Mouse (Mus musculus) CH12.LX (cell line): ENCODE results near the gene Parp9. TPM values are rescaled to one million over a fixed set of nuclear protein-coding genes. Genes with fewer than 3 reads are reported as not detected.

Experiments
- DNase-seq: peaks from one replicate; pipeline ENCODE4 v3.0.0-alpha.2; 2013; ENCODE audit errors: extremely low read depth
- H3K27ac ChIP-seq: 2 replicates; pipeline ENCODE4 v1.5.1; 2012; ENCODE audit warnings: low read depth, mild to moderate bottlenecking, control low read depth, moderate library complexity; ENCODE audit not compliant: insufficient read depth
- H3K27me3 ChIP-seq: replicated peaks from 2 replicates; pipeline ENCODE3; 2012; ENCODE audit warnings: inconsistent platforms
- H3K36me3 ChIP-seq, 2 experiments: replicated peaks in 1 of 2; 2 replicates each; pipeline versions ENCODE3 to v1.6.1; 2012; ENCODE audit warnings: inconsistent platforms in 1 of 2, low read length in 1 of 2, mild to moderate bottlenecking in 1 of 2, mixed read lengths in 1 of 2, moderate library complexity in 1 of 2; ENCODE audit not compliant: control insufficient read depth in 1 of 2, insufficient read depth in 1 of 2
- H3K4me1 ChIP-seq, 2 experiments: 2 replicates each; pipeline ENCODE4 v1.6.1; 2012; ENCODE audit warnings: inconsistent platforms in 1 of 2, moderate library complexity in 1 of 2; ENCODE audit not compliant: insufficient read depth in 2 of 2, control insufficient read depth in 1 of 2
- H3K4me2 ChIP-seq: 2 replicates; pipeline ENCODE4 v1.6.1; 2012; ENCODE audit warnings: low read depth, mild to moderate bottlenecking, control low read depth; ENCODE audit not compliant: poor library complexity, insufficient read depth, severe bottlenecking
- H3K4me3 ChIP-seq, 3 experiments: fragments of 150-350 bp in 1 of 3; sonication (generic) in 1 of 3; replicated peaks in 1 of 3; 2 replicates each; pipeline versions ENCODE3 to v1.5.1; 2011 to 2012; ENCODE audit warnings: low read depth in 2 of 3, low read length in 2 of 3, mild to moderate bottlenecking in 2 of 3, moderate library complexity in 2 of 3, control low read depth in 1 of 3, improper control_type of control experiment in 1 of 3, inconsistent platforms in 1 of 3, mixed read lengths in 1 of 3; ENCODE audit not compliant: poor library complexity in 1 of 3
- H3K79me2 ChIP-seq: replicated peaks from 2 replicates; pipeline ENCODE4 v1.6.1; 2012; ENCODE audit warnings: mild to moderate bottlenecking, moderate library complexity; ENCODE audit not compliant: control insufficient read depth, poor library complexity, insufficient read depth, severe bottlenecking; ENCODE audit errors: extremely low read depth
- H3K9ac ChIP-seq: 2 replicates; pipeline ENCODE4 v1.6.1; 2012; ENCODE audit warnings: low read depth, mild to moderate bottlenecking, control low read depth, moderate library complexity; ENCODE audit not compliant: insufficient read depth
- H3K9me3 ChIP-seq: replicated peaks from 2 replicates; pipeline ENCODE3; 2012; ENCODE audit warnings: low read length, inconsistent platforms, mixed read lengths
- BHLHE40 ChIP-seq: IDR thresholded peaks from 2 replicates; pipeline ENCODE4 v1.6.1; 2011; ENCODE audit warnings: mild to moderate bottlenecking, low read depth, low read length, improper control_type of control experiment
- CHD1 ChIP-seq: IDR thresholded peaks from 2 replicates; pipeline ENCODE4 v1.6.1; 2012; ENCODE audit warnings: low read depth, low read length, improper control_type of control experiment, inconsistent platforms
- CHD2 ChIP-seq: IDR thresholded peaks from 2 replicates; pipeline ENCODE4 v1.6.1; 2011; ENCODE audit warnings: low read length, improper control_type of control experiment
- E2F4 ChIP-seq: IDR thresholded peaks from 2 replicates; pipeline ENCODE4 v1.6.1; 2011; ENCODE audit warnings: low read depth, low read length, improper control_type of control experiment; ENCODE audit not compliant: insufficient replicate concordance
- ELF1 ChIP-seq: IDR thresholded peaks from 2 replicates; pipeline ENCODE4 v1.6.1; 2014; ENCODE audit warnings: low read depth, mild to moderate bottlenecking, inconsistent platforms, low read length, improper control_type of control experiment
- EP300 ChIP-seq: IDR thresholded peaks from 2 replicates; pipeline ENCODE4 v1.6.1; 2011; ENCODE audit warnings: low read length, improper control_type of control experiment
- ETS1 ChIP-seq: conservative IDR thresholded peaks from 2 replicates; pipeline ENCODE4 v1.6.1; 2012; ENCODE audit warnings: low read depth, mild to moderate bottlenecking, inconsistent platforms, low read length, improper control_type of control experiment, moderate library complexity
- GABPA ChIP-seq: IDR thresholded peaks from 2 replicates; pipeline ENCODE4 v1.6.1; 2012; ENCODE audit warnings: low read depth, low read length, improper control_type of control experiment, inconsistent platforms; ENCODE audit not compliant: insufficient replicate concordance
- HCFC1 ChIP-seq: IDR thresholded peaks from 2 replicates; pipeline ENCODE4 v1.6.1; 2012; ENCODE audit warnings: low read depth, mild to moderate bottlenecking, inconsistent platforms, low read length, improper control_type of control experiment
- IRF4 ChIP-seq: IDR thresholded peaks from 2 replicates; pipeline ENCODE4 v1.6.1; 2014; ENCODE audit warnings: low read depth, mild to moderate bottlenecking, inconsistent platforms, low read length, improper control_type of control experiment
- JUN ChIP-seq: IDR thresholded peaks from 2 replicates; pipeline ENCODE4 v1.6.1; 2011; ENCODE audit warnings: low read depth, mild to moderate bottlenecking, low read length, improper control_type of control experiment, moderate library complexity; ENCODE audit not compliant: insufficient read depth
- JUND ChIP-seq: conservative IDR thresholded peaks from 2 replicates; pipeline ENCODE4 v1.6.1; 2011; ENCODE audit warnings: low read depth, low read length, improper control_type of control experiment
- MAX ChIP-seq: IDR thresholded peaks from 2 replicates; pipeline ENCODE4 v1.6.1; 2011; ENCODE audit warnings: low read length, improper control_type of control experiment
- MAZ ChIP-seq: IDR thresholded peaks from 2 replicates; pipeline ENCODE4 v1.6.1; 2012; ENCODE audit warnings: low read depth, mild to moderate bottlenecking, inconsistent platforms, low read length, improper control_type of control experiment, moderate library complexity
- MEF2A ChIP-seq: IDR thresholded peaks from 2 replicates; pipeline ENCODE4 v1.6.1; 2014; ENCODE audit warnings: low read depth, mild to moderate bottlenecking, inconsistent platforms, low read length, improper control_type of control experiment, borderline replicate concordance
- MXI1 ChIP-seq: IDR thresholded peaks from 2 replicates; pipeline ENCODE4 v1.6.1; 2011; ENCODE audit warnings: mild to moderate bottlenecking, low read depth, low read length, improper control_type of control experiment
- MYC ChIP-seq: IDR thresholded peaks from 2 replicates; pipeline ENCODE4 v1.6.1; 2011; ENCODE audit warnings: low read depth, mild to moderate bottlenecking, improper control_type of control experiment, low read length
- NRF1 ChIP-seq: IDR thresholded peaks from 2 replicates; pipeline ENCODE4 v1.6.1; 2014; ENCODE audit warnings: low read depth, mild to moderate bottlenecking, inconsistent platforms, low read length, improper control_type of control experiment, moderate library complexity
- POLR2A ChIP-seq: IDR thresholded peaks from 2 replicates; pipeline ENCODE4 v1.6.1; 2011; ENCODE audit warnings: low read depth, mild to moderate bottlenecking, improper control_type of control experiment, low read length
- RCOR1 ChIP-seq: conservative IDR thresholded peaks from 2 replicates; pipeline ENCODE4 v1.6.1; 2012; ENCODE audit warnings: low read depth, mild to moderate bottlenecking, inconsistent platforms, low read length, improper control_type of control experiment
- SMC3 ChIP-seq: IDR thresholded peaks from 2 replicates; pipeline ENCODE4 v1.6.1; 2011; ENCODE audit warnings: low read depth, low read length, improper control_type of control experiment
- TBP ChIP-seq: conservative IDR thresholded peaks from 2 replicates; pipeline ENCODE4 v1.6.1; 2011; ENCODE audit warnings: low read depth, low read length, improper control_type of control experiment
- TCF12 ChIP-seq: IDR thresholded peaks from 2 replicates; pipeline ENCODE4 v1.6.1; 2014; ENCODE audit warnings: low read depth, mild to moderate bottlenecking, inconsistent platforms, low read length, improper control_type of control experiment
- UBTF ChIP-seq: IDR thresholded peaks from 2 replicates; pipeline ENCODE4 v1.6.1; 2012; ENCODE audit warnings: low read depth, mild to moderate bottlenecking, inconsistent platforms, low read length, improper control_type of control experiment, moderate library complexity
- USF1 ChIP-seq: IDR thresholded peaks from 2 replicates; pipeline ENCODE4 v1.6.1; 2014; ENCODE audit warnings: low read depth, mild to moderate bottlenecking, inconsistent platforms, low read length, improper control_type of control experiment
- ZKSCAN1 ChIP-seq: IDR thresholded peaks from 2 replicates; pipeline ENCODE4 v1.6.1; 2012; ENCODE audit warnings: low read depth, inconsistent platforms, low read length, improper control_type of control experiment, borderline replicate concordance
- ZMIZ1 ChIP-seq: IDR thresholded peaks from 2 replicates; pipeline ENCODE4 v1.6.1; 2012; ENCODE audit warnings: low read depth, mild to moderate bottlenecking, inconsistent platforms, low read length, improper control_type of control experiment
- dilution Hi-C: fragments of 300-500 bp; cut with MboI; formaldehyde crosslinking; loops from 2 replicates; pipeline ENCODE4 v1.14.3; 2020; ENCODE audit warnings: low sequenced_read_pairs; ENCODE audit not compliant: extremely low pct_unique_long_range_greater_than_20kb, extremely low pct_ligation_motif_present
- in situ Hi-C: fragments of 300-500 bp; cut with MboI; formaldehyde crosslinking; loops from 3 replicates; pipeline ENCODE4 v1.14.3; 2019; ENCODE audit warnings: low sequenced_read_pairs, low pct_ligation_motif_present, low pct_unique_long_range_greater_than_20kb, mixed read lengths
- polyA plus RNA-seq: library from polyadenylated mRNA; unstranded; fragments of >175 nt; gene quantifications from 2 replicates; pipeline ENCODE4 v1.2.1, GENCODE M21; 2012; ENCODE audit warnings: low read depth; ENCODE audit not compliant: insufficient read length
- total RNA-seq, 2 experiments: library from RNA; depleted of rRNA; stranded (reverse); fragments of 300-350 nt in 1 of 2; fragments of >200 nt in 1 of 2; gene quantifications; 2 replicates each; pipeline ENCODE4 v1.2.3; 2012 to 2014

The Parp9 gene
- total and polyA plus RNA-seq, 3 experiments, result 30.3 to 53.1 (median 33.2) TPM

DNA sequence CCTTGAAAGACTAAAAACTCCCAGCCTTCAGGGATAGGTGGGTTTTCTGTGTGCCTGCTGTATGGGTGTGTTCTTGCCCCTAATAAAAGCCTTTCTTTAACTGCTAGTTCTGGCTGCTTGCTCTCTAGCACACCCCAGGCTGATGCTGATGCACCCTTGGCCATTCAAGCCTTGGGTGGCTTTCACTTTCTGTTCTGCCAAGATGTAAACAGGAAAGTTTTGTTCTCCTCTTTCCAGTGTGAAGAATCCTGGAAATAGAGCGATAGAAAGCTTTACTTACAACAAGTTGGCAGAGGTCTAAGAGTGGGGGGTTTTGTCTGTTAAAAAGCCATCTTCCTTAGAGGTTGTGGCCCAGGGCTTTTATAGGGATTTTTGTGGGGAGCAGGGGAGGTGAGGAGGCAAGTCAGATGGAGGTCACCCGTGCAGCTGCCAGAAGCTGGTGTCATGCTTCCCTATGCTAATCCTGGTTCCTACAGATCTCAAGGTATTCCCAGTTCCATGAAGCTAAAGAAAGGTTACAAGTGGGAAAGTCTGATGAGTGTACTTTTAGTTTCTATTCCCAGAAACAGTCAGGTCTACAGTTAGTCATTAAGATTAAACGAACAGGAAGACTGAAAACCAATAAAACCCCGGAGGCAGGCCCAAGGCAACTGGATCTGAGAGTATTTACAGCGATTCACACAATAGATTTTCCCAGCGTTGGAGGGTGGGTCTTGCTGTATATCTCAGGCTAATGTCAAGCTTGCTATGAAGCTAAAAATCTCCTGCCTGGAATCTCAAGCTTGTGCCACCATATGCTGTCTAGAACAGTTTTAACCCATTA, 19.3 kb upstream of the Parp9 start:
- H3K9ac ChIP-seq, result peak overlapping the region; percentile 83
- peak; percentile 47 for DNase-seq
- H3K9me3 ChIP-seq, result no peaks in the 10 kb centered on the region
- H3K4me3 ChIP-seq, result peak overlapping the region in 2 of 3 experiments; percentile 4 to 32
- peak overlapping the region; percentile 89 for H3K4me2 ChIP-seq
- H3K27me3 ChIP-seq, result no peaks in the 10 kb centered on the region
- peaks cover 3 to 19% of the 10 kb centered on the region in 2 experiments; a peak in 3 of 4 replicates for H3K4me1 ChIP-seq
- in situ Hi-C loops, result no loop called here
- TF ChIP-seq MEF2A (no peak), ZMIZ1 (no peak), JUND (0 out of 2 replicates have a peak, but pooled peaks have one; percentile 4), UBTF (no peak), MAX (no peak), IRF4 (peak; percentile 55; the same call in 1 of the 2 replicates), MAZ (no peak), POLR2A (peak; percentile 49), TBP (0 out of 2 replicates have a peak, but pooled peaks have one; percentile 31), MXI1 (no peak; the same call in none of the 2 replicates), MYC (no peak), ELF1 (peak; percentile 50; the same call in 1 of the 2 replicates), HCFC1 (peak; percentile 8; the same call in 1 of the 2 replicates), EP300 (no peak; the same call in 1 of the 2 replicates), TCF12 (no peak; the same call in 1 of the 2 replicates), CHD2 (0 out of 2 replicates have a peak, but pooled peaks have one; percentile 39), BHLHE40 (no peak), ETS1 (peak; percentile 43; the same call in 1 of the 2 replicates), JUN (no peak), GABPA (no peak), NRF1 (no peak), SMC3 (no peak), ZKSCAN1 (no peak), E2F4 (no peak), RCOR1 (no peak), CHD1 (0 out of 2 replicates have a peak, but pooled peaks have one; percentile 58), USF1 (no peak)
- dilution Hi-C loops, result no loop called here
- H3K79me2 ChIP-seq, result no peaks in the 10 kb centered on the region
- H3K36me3 ChIP-seq, result no peaks in the 10 kb centered on the region
- H3K27ac ChIP-seq, result peak overlapping the region; percentile 18; the same call in 1 of the 2 replicates
